26 mouse cellular contexts compared by ENCODE assay signal in the genomic region with DNA sequence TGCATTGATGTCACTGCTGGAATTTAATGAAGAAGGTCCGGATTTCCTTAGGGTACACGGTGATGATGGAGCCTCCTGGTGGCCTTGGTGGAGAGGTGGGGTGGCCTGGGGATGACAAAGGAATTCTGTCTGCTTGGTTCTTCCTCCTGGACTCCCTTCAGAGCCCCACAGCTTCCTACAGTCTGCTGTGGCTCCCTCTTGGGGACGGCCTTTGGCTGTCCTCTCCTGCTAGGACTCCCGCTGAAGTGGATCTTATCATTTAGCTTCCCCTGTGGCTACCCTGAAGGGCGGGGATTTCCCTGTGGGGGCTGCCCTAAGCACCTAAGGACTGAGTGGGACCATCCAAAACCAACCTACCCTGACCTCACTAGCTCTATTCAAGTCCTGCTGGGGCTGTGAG. TPM values are rescaled to one million over a fixed set of nuclear protein-coding genes. Genes with fewer than 3 reads are reported as not detected.
DNase-seq lines count a peak whose midpoint lies in the region; ATAC-seq and TF ChIP-seq lines count a peak whose summit lies in the region.
"Had no signal": no experiment of that assay in that cellular context is flagged by ENCODE, and none has a peak within 500 bp of the region (broad histone marks: within the 10 kb centered on the region; RNA-seq: fewer than 3 reads in every experiment).

No protein-coding gene starts in this region.

- peak; percentile 41 for TF ChIP-seq CTCF in heart, adult 2 months (IDR thresholded peaks at IDR 0.05)
- peak; percentile 23; the same call in 1 of the 2 replicates for TF ChIP-seq CTCF in layer of hippocampus, adult 2 months (conservative IDR thresholded peaks at IDR 0.05)

- WGBS in heart, adult 2 months, result 9% methylated on average over 5 of the region's 5 CpGs
- 12% methylated on average over 5 of the region's 5 CpGs for WGBS in heart, embryonic 12.5 days

- no peaks in the 10 kb centered on the region for H3K27me3 ChIP-seq in heart, adult 2 months (ENCODE audit: control insufficient read depth, insufficient read depth, low read length)
- H3K27me3 ChIP-seq in heart, embryonic 12.5 days (replicated peaks), result no peaks in the 10 kb centered on the region; the same call in 1 of the 2 replicates
- H3K27me3 ChIP-seq: forebrain, embryonic 13.5 days; heart, embryonic 13.5 days; hindbrain, embryonic 13.5 days; neural tube, embryonic 12.5 days had no signal

- no peaks in the 10 kb centered on the region for H3K4me1 ChIP-seq in heart, adult 2 months (ENCODE audit: control insufficient read depth, insufficient read depth, low read length)
- peaks cover 6% of the 10 kb centered on the region for H3K4me1 ChIP-seq in heart, embryonic 12.5 days (replicated peaks)
- H3K4me1 ChIP-seq: forebrain, embryonic 13.5 days; hindbrain, embryonic 13.5 days; neural tube, embryonic 12.5 days had no signal

- H3K4me3 ChIP-seq in heart, adult 2 months, result no peak overlapping the region
- H3K4me3 ChIP-seq in heart, embryonic 12.5 days, result no peak overlapping the region
- H3K4me3 ChIP-seq in layer of hippocampus, adult 2 months, result no peak overlapping the region
- H3K4me3 ChIP-seq: forebrain, embryonic 13.5 days; heart, embryonic 13.5 days; hindbrain, embryonic 13.5 days; midbrain, embryonic 10.5 days; myocyte; neural tube, embryonic 12.5 days had no signal

- no peaks in the 10 kb centered on the region for H3K9me3 ChIP-seq in heart, embryonic 12.5 days (replicated peaks)
- H3K9me3 ChIP-seq: forebrain, embryonic 13.5 days; heart, embryonic 13.5 days; hindbrain, embryonic 13.5 days; midbrain, embryonic 10.5 days; neural tube, embryonic 12.5 days had no signal

- 0 out of 2 replicates have a peak, but pooled peaks have one; percentile 22 for TF ChIP-seq EP300 in heart, adult 2 months (IDR thresholded peaks at IDR 0.05; ENCODE audit: insufficient read depth, low read depth, low read length)

- peak overlapping the region; percentile 33 for H3K27ac ChIP-seq in heart, adult 2 months
- no peak overlapping the region for H3K27ac ChIP-seq in heart, embryonic 12.5 days (ENCODE audit: poor library complexity, severe bottlenecking)
- H3K27ac ChIP-seq in layer of hippocampus, adult 2 months, result no peak overlapping the region
- H3K27ac ChIP-seq: forebrain, embryonic 13.5 days; heart, embryonic 13.5 days; hindbrain, embryonic 13.5 days; liver, embryonic 14.5 days; midbrain, embryonic 10.5 days; neural tube, embryonic 12.5 days had no signal

- ATAC-seq in heart, embryonic 12.5 days (ENCODE audit: insufficient number of reproducible peaks, low FRiP score), result no peak
- ATAC-seq: forebrain, embryonic 13.5 days; midbrain, embryonic 16.5 days had no signal

- H3K36me3 ChIP-seq in heart, adult 2 months (ENCODE audit: control insufficient read depth, insufficient read depth, low read length), result no peaks in the 10 kb centered on the region
- H3K36me3 ChIP-seq in heart, embryonic 12.5 days, result 0 out of 2 replicates have a peak, but pooled peaks cover 5% of the 10 kb centered on the region
- H3K36me3 ChIP-seq: heart, embryonic 13.5 days; hindbrain, embryonic 13.5 days; midbrain, embryonic 10.5 days had no signal

- intact Hi-C loops in heart, adult 2 months (cut with DNase I), result no loop called here

- no peak for TF ChIP-seq POLR2A in heart, adult 2 months (IDR thresholded peaks at IDR 0.05; ENCODE audit: insufficient read depth, low read depth, low read length)

- no peak overlapping the region for H3K4me2 ChIP-seq in heart, embryonic 12.5 days
- H3K4me2 ChIP-seq: forebrain, embryonic 13.5 days; heart, embryonic 13.5 days; hindbrain, embryonic 13.5 days; neural tube, embryonic 12.5 days had no signal

- H3K9ac ChIP-seq in heart, adult 2 months (ENCODE audit: low read depth, low read length), result no peak overlapping the region
- no peak overlapping the region for H3K9ac ChIP-seq in heart, embryonic 12.5 days
- H3K9ac ChIP-seq: forebrain, embryonic 13.5 days; heart, embryonic 13.5 days; hindbrain, embryonic 13.5 days; liver, embryonic 14.5 days; neural tube, embryonic 12.5 days had no signal

- no peaks in the 10 kb centered on the region for H3K79me2 ChIP-seq in heart, adult 2 months (replicated peaks; ENCODE audit: control insufficient read depth, insufficient read depth, low read length)

- peak in 1 of 2 experiments; percentile 17 for DNase-seq in heart, adult 2 months
- DNase-seq in layer of hippocampus, adult 2 months (ENCODE audit: low spot score in 2 of 2), result no peak
- DNase-seq in layer of hippocampus, adult 11-12 months (ENCODE audit: low spot score), result no peak
- peak; percentile 31 for DNase-seq in ES-CJ7 (ENCODE audit: low read depth, low spot score)
- DNase-seq in heart, postnatal 4 days, result peak; percentile 28
- no peak for DNase-seq in lung, postnatal 14 days
- DNase-seq: cerebellum, adult 9-10 months; cerebellum, postnatal 36 days; gastrocnemius, postnatal 25 days; kidney, adult 11 months; kidney, postnatal 10 days; liver; lung, adult 2 months; right cerebral cortex, adult 18-20 months; spleen, adult 18-20 months; thymus, adult 18-20 months; thymus, postnatal 25 days had no signal

RNA-seq across cellular contexts. Expression of gene Mrfap1, which starts 10.5 kb away (rescaled TPM):
- 100 to 1,000 TPM; 267 to 273 TPM for total RNA-seq in heart, adult 2 months (2021)
- polyA plus RNA-seq in heart, adult 2 months (2012; rRNA removed), result 89.1 and 135 TPM in 2 replicates
- polyA plus RNA-seq in heart, embryonic 12.5 days (2016; fragmentation: Nextera tagmentation; extraction: Ambion mirVana), result 426 and 435 TPM in 2 replicates
- total RNA-seq in layer of hippocampus, adult 2 months (2021), result 100 to 1,000 TPM; 577 to 598 TPM
- total RNA-seq in heart, postnatal 4 days (2021), result 100 to 1,000 TPM; 306 to 323 TPM

RNA-seq across cellular contexts. Expression of gene Man2b2, which starts 23.3 kb away (rescaled TPM):
- 10 to 100 TPM; 20.3 to 20.6 TPM for total RNA-seq in heart, adult 2 months (2021)
- polyA plus RNA-seq in heart, adult 2 months (2012; rRNA removed), result 24.1 and 32.1 TPM in 2 replicates
- 18.4 and 19.7 TPM in 2 replicates for polyA plus RNA-seq in heart, embryonic 12.5 days (2016; fragmentation: Nextera tagmentation; extraction: Ambion mirVana)
- 10 to 100 TPM; 29.5 to 31.9 TPM for total RNA-seq in layer of hippocampus, adult 2 months (2021)
- 10 to 100 TPM; 19.2 to 19.7 TPM for total RNA-seq in heart, postnatal 4 days (2021)

RNA-seq across cellular contexts. Expression of gene Bloc1s4, which starts 58.7 kb away (rescaled TPM):
- 10 to 100 TPM; 11.1 to 13.5 TPM for total RNA-seq in heart, adult 2 months (2021)
- 8.8 and 9.7 TPM in 2 replicates for polyA plus RNA-seq in heart, adult 2 months (2012; rRNA removed)
- 21.0 and 21.3 TPM in 2 replicates for polyA plus RNA-seq in heart, embryonic 12.5 days (2016; fragmentation: Nextera tagmentation; extraction: Ambion mirVana)
- 10 to 100 TPM; 22.4 to 26.0 TPM for total RNA-seq in layer of hippocampus, adult 2 months (2021)
- 10 to 100 TPM; 11.6 to 13.7 TPM for total RNA-seq in heart, postnatal 4 days (2021)

Comparison
In these comparisons a context has a peak if more than half of its experiments do, and no peak if none do; other contexts are left out.
1. DNase-seq: peak in ES-CJ7 (single experiment) and heart, postnatal 4 days (single experiment); none in layer of hippocampus, adult 2 months (0 of 2), layer of hippocampus, adult 11-12 months (single experiment) and lung, postnatal 14 days (single experiment).